Mouse (Mus musculus): ENCODE data around the gene Cln5. TPM values are rescaled to one million over a fixed set of nuclear protein-coding genes. Genes with fewer than 3 reads are reported as not detected.
A peak's percentile ranks its signal among the peaks of the same experiment; 100 is the strongest.

The Cln5 gene
- polyA plus RNA-seq, 1 experiment from 2014 or later = 21.9 TPM

DNA sequence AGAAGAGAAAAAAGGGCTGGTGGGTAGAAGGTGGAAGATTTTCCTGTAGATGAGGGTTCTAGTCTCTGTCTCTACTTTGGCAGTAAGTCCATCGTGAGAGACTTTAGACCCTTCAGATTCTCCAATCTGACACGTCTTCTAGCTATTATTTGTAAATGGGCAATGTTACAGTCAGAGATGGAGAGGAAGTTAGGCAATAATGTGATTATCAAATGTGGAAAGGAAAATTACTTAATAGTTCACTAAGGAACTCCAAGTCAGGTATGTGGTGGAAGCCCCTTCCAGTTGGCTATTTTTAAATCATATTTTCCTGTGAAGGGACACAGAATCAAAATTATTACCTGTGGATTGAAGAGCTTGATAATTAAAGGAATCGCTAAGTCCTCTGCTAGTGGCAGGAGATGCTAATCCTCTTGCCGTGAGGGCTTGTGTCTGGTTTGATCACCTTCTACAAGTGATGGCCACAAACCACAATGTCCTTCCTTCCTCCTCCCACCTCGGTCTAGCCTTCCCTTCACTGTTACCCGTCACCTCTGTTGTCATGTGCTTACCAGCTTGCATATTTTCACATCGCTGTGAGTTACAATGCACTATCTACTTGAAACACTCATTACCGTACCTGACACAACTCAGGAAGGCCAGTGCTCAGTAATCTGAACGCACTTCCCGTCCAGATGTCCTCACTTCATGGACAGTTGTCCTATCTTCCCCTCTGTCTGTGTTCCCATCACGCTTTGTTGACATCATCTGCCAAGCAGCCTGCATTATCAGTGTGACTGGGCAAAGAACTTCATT is 21.5 kb upstream of the Cln5 start:
- ATAC-seq (ENCODE audit: low FRiP score, low TSS enrichment) (no peak), DNase-seq (ENCODE audit: low spot score) (no peak)
- Histone ChIP-seq H3K36me3 (ENCODE audit: control insufficient read depth, insufficient read depth, low read length) (no peaks in the 10 kb centered on the region), H3K9ac (ENCODE audit: low read length) (no peak overlapping the region), H3K27me3 (ENCODE audit: control insufficient read depth, insufficient read depth, low read length) (no peaks in the 10 kb centered on the region), H3K9me3 (ENCODE audit: control insufficient read depth, low read length) (no peaks in the 10 kb centered on the region), H3K4me1 (replicated peaks; ENCODE audit: control insufficient read depth, insufficient read depth) (no peaks in the 10 kb centered on the region), H3K27ac (replicated peaks) (no peak overlapping the region), H3K4me2 (replicated peaks; ENCODE audit: low read depth) (no peak overlapping the region), H3K4me3 (ENCODE audit: low read depth, low read length) (no peak overlapping the region)
- 83% methylated on average over 11 of the region's 11 CpGs for WGBS
- TF ChIP-seq EP300 (optimal IDR thresholded peaks at IDR 0.05) (no peak), CTCF (IDR thresholded peaks at IDR 0.05; ENCODE audit: low read depth) (no peak)

DNA sequence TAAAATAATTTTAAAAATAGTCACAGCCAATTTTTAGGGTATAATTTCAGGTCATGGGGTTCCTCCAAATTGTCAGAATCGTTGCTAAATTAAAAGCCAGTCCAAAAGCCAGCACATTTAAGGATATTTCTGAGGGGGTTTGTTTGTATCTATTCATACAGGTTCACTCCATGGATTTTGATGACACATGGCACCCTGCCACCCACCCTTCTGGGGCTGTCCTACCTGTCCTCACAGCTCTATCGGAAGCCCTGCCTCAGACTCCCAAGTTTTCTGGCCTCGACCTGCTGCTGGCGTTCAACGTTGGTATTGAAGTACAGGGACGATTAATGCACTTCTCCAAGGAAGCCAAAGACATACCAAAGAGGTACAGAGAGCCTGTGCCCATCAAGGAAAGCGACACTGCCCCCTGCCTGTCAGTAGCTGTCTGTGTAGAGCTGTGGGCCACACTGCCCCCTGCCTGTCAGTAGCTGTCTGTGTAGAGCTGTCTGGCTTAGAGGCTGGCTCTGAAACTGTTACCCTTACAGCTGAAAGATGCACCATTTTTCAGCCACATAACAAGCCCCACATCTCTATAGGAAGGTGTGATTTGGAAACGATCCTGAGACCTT is 18.8 kb upstream of the Cln5 start:
- WGBS = 33% methylated on average over 8 of the region's 8 CpGs

DNA sequence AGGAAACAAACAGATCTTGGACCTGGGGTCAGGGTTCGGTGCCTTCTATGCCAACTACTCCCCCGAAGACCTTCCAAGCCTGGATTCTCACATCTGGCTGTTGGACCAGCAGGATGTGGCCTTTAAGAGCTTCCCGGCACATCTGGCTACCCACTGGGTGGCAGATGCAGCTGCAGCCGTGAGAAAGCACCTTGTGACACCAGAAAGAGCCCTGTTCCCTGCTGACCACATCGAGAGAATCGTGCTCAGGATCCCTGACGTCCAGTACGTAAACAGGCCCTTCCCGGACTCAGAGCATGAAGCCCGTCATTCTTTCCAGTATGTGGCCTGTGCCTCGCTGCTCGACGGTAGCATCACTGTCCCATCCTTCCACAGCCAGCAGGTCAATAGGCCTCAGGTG is 15.3 kb upstream of the Cln5 start:
- Histone ChIP-seq H3K27me3 (ENCODE audit: control insufficient read depth, insufficient read depth, low read length) (no peaks in the 10 kb centered on the region), H3K36me3 (ENCODE audit: control insufficient read depth, insufficient read depth, low read length) (no peaks in the 10 kb centered on the region), H3K4me1 (replicated peaks; ENCODE audit: control insufficient read depth, insufficient read depth) (no peaks in the 10 kb centered on the region), H3K9me3 (ENCODE audit: control insufficient read depth, low read length) (no peaks in the 10 kb centered on the region), H3K27ac (replicated peaks) (no peak overlapping the region), H3K9ac (ENCODE audit: low read length) (no peak overlapping the region), H3K4me3 (ENCODE audit: low read depth, low read length) (no peak overlapping the region), H3K4me2 (replicated peaks; ENCODE audit: low read depth) (no peak overlapping the region)
- TF ChIP-seq EP300 (optimal IDR thresholded peaks at IDR 0.05) = no peak
- TF ChIP-seq CTCF (IDR thresholded peaks at IDR 0.05; ENCODE audit: low read depth) = no peak
- ATAC-seq (ENCODE audit: low FRiP score, low TSS enrichment) (no peak), DNase-seq (ENCODE audit: low spot score) (no peak)
- 85% methylated on average over 13 of the region's 13 CpGs for WGBS

More for the DNA sequence above, 18.8 kb upstream of the Cln5 start:
- ATAC-seq (ENCODE audit: low FRiP score, low TSS enrichment) (peak; percentile 95), DNase-seq (ENCODE audit: low spot score) (peak; percentile 83)
- H3K4me3 ChIP-seq (ENCODE audit: low read depth, low read length) = no peak overlapping the region
- H3K4me1 ChIP-seq (replicated peaks; ENCODE audit: control insufficient read depth, insufficient read depth) = no peaks in the 10 kb centered on the region
- no peak overlapping the region for H3K4me2 ChIP-seq (replicated peaks; ENCODE audit: low read depth)
- no peak overlapping the region for H3K27ac ChIP-seq (replicated peaks)
- no peaks in the 10 kb centered on the region for H3K27me3 ChIP-seq (ENCODE audit: control insufficient read depth, insufficient read depth, low read length)
- no peak overlapping the region for H3K9ac ChIP-seq (ENCODE audit: low read length)
- H3K36me3 ChIP-seq (ENCODE audit: control insufficient read depth, insufficient read depth, low read length) = no peaks in the 10 kb centered on the region
- TF ChIP-seq CTCF (IDR thresholded peaks at IDR 0.05; ENCODE audit: low read depth) = peak; percentile 100
- no peak for TF ChIP-seq EP300 (optimal IDR thresholded peaks at IDR 0.05)
- H3K9me3 ChIP-seq (ENCODE audit: control insufficient read depth, low read length) = no peaks in the 10 kb centered on the region

DNA sequence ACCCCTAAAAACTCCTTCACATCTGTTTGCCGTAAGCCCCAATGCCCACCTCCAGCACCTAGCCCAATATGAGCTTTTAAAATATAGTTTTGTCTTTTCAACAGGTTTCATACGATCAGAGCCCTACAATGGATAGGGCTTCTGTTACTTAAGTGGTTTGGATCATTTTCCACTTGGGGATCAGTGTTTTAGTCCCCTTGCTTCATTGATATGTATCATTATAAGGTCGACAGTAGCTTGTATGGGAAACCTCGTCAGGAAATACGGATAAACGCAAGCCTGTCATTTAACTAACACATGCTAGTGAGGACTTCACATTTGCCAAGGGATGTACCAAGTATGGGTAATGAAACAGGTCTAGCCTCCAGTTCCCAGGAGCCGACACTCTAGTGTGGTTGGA is 13.4 kb upstream of the Cln5 start:
- DNase-seq (ENCODE audit: low spot score) (no peak), ATAC-seq (ENCODE audit: low FRiP score, low TSS enrichment) (no peak)
- Histone ChIP-seq H3K27me3 (ENCODE audit: control insufficient read depth, insufficient read depth, low read length) (no peaks in the 10 kb centered on the region), H3K27ac (replicated peaks) (no peak overlapping the region), H3K4me2 (replicated peaks; ENCODE audit: low read depth) (no peak overlapping the region), H3K9me3 (ENCODE audit: control insufficient read depth, low read length) (no peaks in the 10 kb centered on the region), H3K36me3 (ENCODE audit: control insufficient read depth, insufficient read depth, low read length) (no peaks in the 10 kb centered on the region), H3K4me3 (ENCODE audit: low read depth, low read length) (no peak overlapping the region), H3K4me1 (replicated peaks; ENCODE audit: control insufficient read depth, insufficient read depth) (no peaks in the 10 kb centered on the region), H3K9ac (ENCODE audit: low read length) (no peak overlapping the region)
- 85% methylated on average over 7 of the region's 7 CpGs for WGBS
- no peak for TF ChIP-seq CTCF (IDR thresholded peaks at IDR 0.05; ENCODE audit: low read depth)
- no peak for TF ChIP-seq EP300 (optimal IDR thresholded peaks at IDR 0.05)

DNA sequence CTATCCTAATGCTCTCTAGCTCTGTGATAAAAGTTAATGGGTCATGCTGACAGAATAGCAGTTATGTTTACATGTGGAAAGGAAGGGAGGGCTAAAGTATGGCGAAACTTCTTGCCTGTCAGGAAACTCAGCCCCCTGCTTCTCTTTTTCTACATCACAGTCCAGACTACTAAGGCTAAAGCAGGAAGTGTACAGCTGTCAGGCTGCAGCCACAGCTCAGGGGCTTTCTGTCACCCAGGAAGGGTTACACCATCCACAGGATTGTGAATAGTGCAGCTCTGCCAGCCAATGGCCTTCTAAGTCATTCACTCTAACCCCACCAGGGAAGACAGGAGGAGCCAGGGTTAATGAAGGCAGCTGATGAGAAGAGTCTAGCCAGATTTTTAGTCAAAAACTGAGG is 11.0 kb upstream of the Cln5 start:
- no peak for ATAC-seq (ENCODE audit: low FRiP score, low TSS enrichment)
- 20% methylated on average over 1 of the region's 1 CpGs for WGBS
- Histone ChIP-seq H3K27ac (replicated peaks) (no peak overlapping the region), H3K4me3 (ENCODE audit: low read depth, low read length) (no peak overlapping the region), H3K9ac (ENCODE audit: low read length) (no peak overlapping the region), H3K4me2 (replicated peaks; ENCODE audit: low read depth) (no peak overlapping the region), H3K36me3 (ENCODE audit: control insufficient read depth, insufficient read depth, low read length) (no peaks in the 10 kb centered on the region), H3K27me3 (ENCODE audit: control insufficient read depth, insufficient read depth, low read length) (no peaks in the 10 kb centered on the region), H3K4me1 (replicated peaks; ENCODE audit: control insufficient read depth, insufficient read depth) (no peaks in the 10 kb centered on the region), H3K9me3 (ENCODE audit: control insufficient read depth, low read length) (no peaks in the 10 kb centered on the region)
- DNase-seq (ENCODE audit: low spot score) = no peak
- TF ChIP-seq EP300 (optimal IDR thresholded peaks at IDR 0.05) (no peak), CTCF (IDR thresholded peaks at IDR 0.05; ENCODE audit: low read depth) (no peak)

DNA sequence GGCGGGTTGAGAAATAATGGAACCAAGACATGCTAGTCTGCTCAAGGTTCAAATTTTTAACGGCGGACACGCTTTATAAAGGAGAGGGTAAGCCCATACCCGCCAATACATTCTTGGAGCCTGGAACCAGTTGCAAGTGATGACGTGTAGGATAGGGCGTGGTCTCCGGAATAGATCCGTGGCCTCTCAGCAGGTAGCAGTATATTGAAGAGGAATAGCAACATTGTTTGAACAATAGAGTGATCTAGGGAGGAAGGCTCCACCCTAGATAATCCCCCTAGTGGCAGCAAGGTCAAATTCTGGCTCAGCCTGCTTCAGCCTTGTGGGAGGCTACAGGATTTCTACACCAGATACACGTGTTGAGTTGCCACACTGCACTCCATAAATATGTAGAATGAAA is 10.5 kb upstream of the Cln5 start:
- no peak overlapping the region for H3K9ac ChIP-seq (ENCODE audit: low read length)
- TF ChIP-seq EP300 (optimal IDR thresholded peaks at IDR 0.05) (no peak), CTCF (IDR thresholded peaks at IDR 0.05; ENCODE audit: low read depth) (no peak)
- 79% methylated on average over 10 of the region's 10 CpGs for WGBS
- no peaks in the 10 kb centered on the region for H3K4me1 ChIP-seq (replicated peaks; ENCODE audit: control insufficient read depth, insufficient read depth)
- no peaks in the 10 kb centered on the region for H3K9me3 ChIP-seq (ENCODE audit: control insufficient read depth, low read length)
- H3K4me3 ChIP-seq (ENCODE audit: low read depth, low read length) = no peak overlapping the region
- ATAC-seq (ENCODE audit: low FRiP score, low TSS enrichment) = no peak
- H3K27me3 ChIP-seq (ENCODE audit: control insufficient read depth, insufficient read depth, low read length) = no peaks in the 10 kb centered on the region
- DNase-seq (ENCODE audit: low spot score) = no peak
- H3K27ac ChIP-seq (replicated peaks) = no peak overlapping the region
- H3K36me3 ChIP-seq (ENCODE audit: control insufficient read depth, insufficient read depth, low read length) = no peaks in the 10 kb centered on the region
- no peak overlapping the region for H3K4me2 ChIP-seq (replicated peaks; ENCODE audit: low read depth)
